Mouse (Mus musculus): ENCODE data around the gene Stk32c.

DNA sequence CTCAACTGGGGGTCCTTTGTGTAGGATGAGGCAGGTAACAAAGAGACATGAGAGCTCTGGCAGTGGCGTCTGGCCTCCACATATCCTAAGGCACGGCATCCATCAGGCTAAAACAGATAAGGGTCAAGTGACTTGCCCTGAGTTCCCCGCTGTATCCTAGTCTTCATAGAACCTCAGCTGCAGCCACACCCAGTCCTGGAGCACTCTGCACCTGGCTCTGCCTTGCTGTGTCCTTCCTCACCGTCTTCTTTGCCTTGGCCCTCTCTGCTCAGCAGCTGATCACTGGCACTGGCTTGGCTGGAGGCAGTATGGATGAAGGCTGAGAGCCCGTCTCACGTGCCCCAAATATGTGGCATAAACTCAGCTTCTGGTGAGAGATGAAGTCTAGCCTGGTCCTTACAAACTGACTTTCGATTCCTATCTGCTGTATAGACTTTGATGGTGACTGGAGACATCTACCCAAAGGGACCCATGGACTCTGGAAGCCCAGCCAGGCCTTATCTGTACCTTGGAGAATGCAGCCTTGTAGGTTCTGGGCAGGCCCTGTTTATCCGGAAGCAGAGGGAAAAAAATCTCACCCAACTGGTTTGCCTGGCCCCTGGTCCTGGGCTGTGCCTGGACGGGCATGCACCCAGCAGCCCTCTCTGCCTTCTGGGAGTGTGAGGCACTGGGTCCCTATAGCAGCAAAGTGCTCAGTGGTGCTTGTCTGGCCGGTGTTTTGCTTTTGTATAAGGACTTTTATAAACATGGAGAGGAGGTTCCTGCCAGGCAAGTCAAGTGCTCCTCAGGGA lies 44.8 kb upstream of the Stk32c start:
- TF ChIP-seq CTCF (IDR thresholded peaks at IDR 0.05; ENCODE audit: low read depth): no peak
- no peak for TF ChIP-seq EP300 (IDR thresholded peaks at IDR 0.05; ENCODE audit: low read depth)
